Mouse (Mus musculus): ENCODE measurements around the gene Fgfr2. TPM values are rescaled to one million over a fixed set of nuclear protein-coding genes. Genes with fewer than 3 reads are reported as not detected.

Fgfr2 gene
- total and polyA plus RNA-seq, 2 experiments from 2014 or later, result 17.1 to 47.6 TPM

- 93% methylated on average over 5 of the region's 5 CpGs for WGBS
- peak overlapping the region; percentile 65 for H3K4me2 ChIP-seq (ENCODE audit: low read depth)
- peak overlapping the region; percentile 98 for H3K4me3 ChIP-seq (ENCODE audit: low read depth, low read length)
- TF ChIP-seq CTCF (IDR thresholded peaks at IDR 0.05; ENCODE audit: low read depth), result 0 out of 2 replicates have a peak, but pooled peaks have one; percentile 14
- no peaks in the 10 kb centered on the region for H3K36me3 ChIP-seq (ENCODE audit: insufficient read depth)
- no peaks in the 10 kb centered on the region for H3K9me3 ChIP-seq (ENCODE audit: low read length)
- H3K9ac ChIP-seq, result peak overlapping the region; percentile 89; the same call in 1 of the 2 replicates
- no peak for DNase-seq
- ATAC-seq, result no peak
- H3K4me1 ChIP-seq (ENCODE audit: insufficient read depth), result peaks cover 16% of the 10 kb centered on the region
- no peak overlapping the region for H3K27ac ChIP-seq (ENCODE audit: low read depth, low read length)
- no peaks in the 10 kb centered on the region for H3K27me3 ChIP-seq (ENCODE audit: insufficient read depth, low read length)
These were observed 193.1 kb downstream of the Fgfr2 start for GRCm38 (mm10) chr7:132930055-132930454.

DNA sequence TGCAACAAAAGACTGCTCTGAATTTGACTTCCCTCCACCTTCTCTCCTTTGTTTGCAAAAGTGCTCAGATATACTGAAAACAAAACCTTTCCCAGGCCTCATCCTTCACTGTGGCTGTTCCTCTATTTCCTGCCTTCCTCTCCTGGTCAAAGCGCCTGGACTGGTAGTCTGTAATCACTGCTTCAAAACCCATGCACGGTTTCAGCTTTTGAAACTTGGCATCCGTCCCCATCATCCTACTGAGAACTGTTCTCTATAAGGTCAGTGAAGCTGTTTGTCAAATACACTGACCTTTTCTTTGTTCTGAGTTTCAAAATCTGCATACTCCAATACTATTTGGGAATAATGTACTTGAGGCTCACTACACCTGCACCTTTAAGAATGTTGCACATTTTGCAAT, 195.9 kb downstream of the Fgfr2 start:
- Histone ChIP-seq H3K9me3 (ENCODE audit: low read length) (no peaks in the 10 kb centered on the region), H3K36me3 (ENCODE audit: insufficient read depth) (no peaks in the 10 kb centered on the region), H3K9ac (no peak overlapping the region), H3K27ac (ENCODE audit: low read depth, low read length) (no peak overlapping the region), H3K27me3 (ENCODE audit: insufficient read depth, low read length) (no peaks in the 10 kb centered on the region), H3K4me2 (ENCODE audit: low read depth) (no peak overlapping the region), H3K4me3 (ENCODE audit: low read depth, low read length) (no peak overlapping the region), H3K4me1 (ENCODE audit: insufficient read depth) (peaks cover 6% of the 10 kb centered on the region; the same call in 1 of the 2 replicates)
- no peak for ATAC-seq
- 51% methylated on average over 3 of the region's 3 CpGs for WGBS
- no peak for TF ChIP-seq CTCF (IDR thresholded peaks at IDR 0.05; ENCODE audit: low read depth)
- no peak for DNase-seq

GRCm38 (mm10) chr7:132925227-132925626, 197.9 kb downstream of the Fgfr2 start:
- 77% methylated on average over 2 of the region's 2 CpGs for WGBS
- H3K4me1 ChIP-seq (ENCODE audit: insufficient read depth), result 0 out of 2 replicates have a peak, but pooled peaks cover under 1% of the 10 kb centered on the region
- no peaks in the 10 kb centered on the region for H3K9me3 ChIP-seq (ENCODE audit: low read length)
- H3K27ac ChIP-seq (ENCODE audit: low read depth, low read length), result no peak overlapping the region
- H3K4me2 ChIP-seq (ENCODE audit: low read depth), result no peak overlapping the region
- no peak for TF ChIP-seq CTCF (IDR thresholded peaks at IDR 0.05; ENCODE audit: low read depth)
- no peaks in the 10 kb centered on the region for H3K36me3 ChIP-seq (ENCODE audit: insufficient read depth)
- H3K27me3 ChIP-seq (ENCODE audit: insufficient read depth, low read length), result no peaks in the 10 kb centered on the region
- no peak overlapping the region for H3K4me3 ChIP-seq (ENCODE audit: low read depth, low read length)
- DNase-seq, result no peak
- ATAC-seq, result no peak
- H3K9ac ChIP-seq, result no peak overlapping the region

DNA sequence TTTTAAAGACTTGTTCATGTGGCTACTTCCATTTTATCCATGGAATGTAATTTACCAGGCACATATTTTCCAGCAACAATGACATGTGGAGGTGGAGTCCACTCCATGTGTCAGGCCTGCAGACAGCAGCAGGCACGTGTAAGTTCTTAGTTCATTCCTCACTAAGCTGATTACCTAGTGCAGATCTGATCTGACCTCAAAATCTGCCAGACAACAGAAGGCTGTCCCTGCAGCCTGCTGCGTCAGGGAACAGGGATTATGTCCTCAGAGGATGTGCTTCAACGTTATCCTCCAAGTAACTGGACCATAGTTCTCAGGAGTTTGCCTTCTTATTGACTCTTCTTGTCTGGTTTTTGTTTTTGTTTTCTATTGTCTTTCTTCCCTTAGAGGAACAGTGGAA, 201.2 kb downstream of the Fgfr2 start:
- no peak overlapping the region for H3K4me3 ChIP-seq (ENCODE audit: low read depth, low read length)
- H3K36me3 ChIP-seq (ENCODE audit: insufficient read depth), result no peaks in the 10 kb centered on the region
- H3K27ac ChIP-seq (ENCODE audit: low read depth, low read length), result no peak overlapping the region
- no peak overlapping the region for H3K4me2 ChIP-seq (ENCODE audit: low read depth)
- no peaks in the 10 kb centered on the region for H3K27me3 ChIP-seq (ENCODE audit: insufficient read depth, low read length)
- ATAC-seq (no peak), DNase-seq (no peak)
- no peak overlapping the region for H3K9ac ChIP-seq
- H3K9me3 ChIP-seq (ENCODE audit: low read length), result no peaks in the 10 kb centered on the region
- 28% methylated on average over 3 of the region's 3 CpGs for WGBS
- no peak for TF ChIP-seq CTCF (IDR thresholded peaks at IDR 0.05; ENCODE audit: low read depth)
- H3K4me1 ChIP-seq (ENCODE audit: insufficient read depth), result no peaks in the 10 kb centered on the region

- no peaks in the 10 kb centered on the region for H3K9me3 ChIP-seq (ENCODE audit: low read length)
- no peak for DNase-seq
- H3K4me2 ChIP-seq (ENCODE audit: low read depth), result no peak overlapping the region
- H3K4me1 ChIP-seq (ENCODE audit: insufficient read depth), result no peaks in the 10 kb centered on the region
- no peak for ATAC-seq
- TF ChIP-seq CTCF (IDR thresholded peaks at IDR 0.05; ENCODE audit: low read depth), result no peak
- H3K36me3 ChIP-seq (ENCODE audit: insufficient read depth), result no peaks in the 10 kb centered on the region
- H3K9ac ChIP-seq, result no peak overlapping the region
- no peak overlapping the region for H3K4me3 ChIP-seq (ENCODE audit: low read depth, low read length)
- no peaks in the 10 kb centered on the region for H3K27me3 ChIP-seq (ENCODE audit: insufficient read depth, low read length)
- no peak overlapping the region for H3K27ac ChIP-seq (ENCODE audit: low read depth, low read length)
- 88% methylated on average over 3 of the region's 3 CpGs for WGBS
These were observed 219.4 kb downstream of the Fgfr2 start for GRCm38 (mm10) chr7:132903796-132904195.

DNA sequence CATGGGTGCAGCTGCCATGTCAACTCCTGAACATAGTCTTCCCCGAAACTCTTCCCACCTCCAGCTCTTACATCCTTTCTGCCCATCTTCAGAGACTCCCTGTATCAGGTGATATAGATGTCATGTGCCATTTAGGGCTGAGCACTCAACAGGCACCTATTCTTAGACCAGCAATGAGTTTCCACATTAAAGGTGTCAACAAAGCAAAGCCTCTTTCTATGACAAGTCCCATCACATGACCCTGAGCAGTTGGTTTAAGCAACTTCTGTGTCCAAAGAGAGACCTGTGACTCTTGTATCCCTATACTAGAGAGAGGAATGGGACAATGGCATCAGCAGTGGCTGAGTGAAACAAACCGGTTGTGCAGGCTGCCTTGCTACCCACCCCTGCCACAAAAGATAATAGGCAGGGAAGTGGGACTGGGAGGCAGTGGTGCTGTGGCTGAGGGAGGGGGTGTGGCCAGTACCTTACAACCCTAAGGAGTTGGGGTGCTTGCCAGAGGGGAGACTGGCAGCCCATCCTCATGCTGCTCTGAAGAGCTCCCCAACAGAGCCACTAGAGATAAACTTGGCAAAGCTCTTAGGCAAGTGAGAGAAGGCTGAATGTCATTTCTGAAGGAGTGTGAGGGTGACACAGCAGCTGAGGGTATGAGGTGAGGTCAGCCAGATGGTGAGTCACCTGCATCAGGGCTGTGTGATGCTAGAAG, 222.2 kb downstream of the Fgfr2 start:
- ATAC-seq, result no peak
- WGBS, result 48% methylated on average over 2 of the region's 2 CpGs
- TF ChIP-seq CTCF (IDR thresholded peaks at IDR 0.05; ENCODE audit: low read depth), result no peak

DNA sequence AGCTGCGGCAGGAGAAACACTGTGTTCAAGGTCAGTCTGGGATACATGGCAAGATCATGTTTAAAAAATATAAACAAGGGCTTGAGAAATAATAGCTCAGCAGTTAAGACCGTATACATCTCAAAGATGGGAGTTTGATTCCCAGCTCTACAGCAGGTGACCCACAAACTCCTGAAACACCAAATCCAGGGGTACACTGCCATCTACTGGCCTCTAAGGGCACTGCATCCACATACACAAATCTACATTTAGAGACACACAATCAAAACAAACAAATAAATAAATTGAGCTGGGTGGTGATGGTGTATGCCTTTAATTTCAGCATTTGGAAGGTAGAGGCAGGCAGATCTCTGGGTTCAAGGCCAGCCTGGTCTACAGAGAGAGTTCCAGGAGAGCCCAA, 224.9 kb downstream of the Fgfr2 start:
- no peaks in the 10 kb centered on the region for H3K36me3 ChIP-seq (ENCODE audit: insufficient read depth)
- TF ChIP-seq CTCF (IDR thresholded peaks at IDR 0.05; ENCODE audit: low read depth), result peak; percentile 53
- H3K9ac ChIP-seq, result no peak overlapping the region
- WGBS, result 93% methylated on average over 2 of the region's 2 CpGs
- no peaks in the 10 kb centered on the region for H3K4me1 ChIP-seq (ENCODE audit: insufficient read depth)
- H3K27ac ChIP-seq (ENCODE audit: low read depth, low read length), result no peak overlapping the region
- no peaks in the 10 kb centered on the region for H3K9me3 ChIP-seq (ENCODE audit: low read length)
- no peak overlapping the region for H3K4me3 ChIP-seq (ENCODE audit: low read depth, low read length)
- H3K27me3 ChIP-seq (ENCODE audit: insufficient read depth, low read length), result no peaks in the 10 kb centered on the region
- no peak overlapping the region for H3K4me2 ChIP-seq (ENCODE audit: low read depth)
- DNase-seq (peak; percentile 3), ATAC-seq (no peak)

More for the DNA sequence above, 222.2 kb downstream of the Fgfr2 start:
- Histone ChIP-seq H3K4me3 (ENCODE audit: low read depth, low read length) (no peak overlapping the region), H3K9me3 (ENCODE audit: low read length) (no peaks in the 10 kb centered on the region), H3K27me3 (ENCODE audit: insufficient read depth, low read length) (no peaks in the 10 kb centered on the region), H3K27ac (ENCODE audit: low read depth, low read length) (no peak overlapping the region), H3K4me2 (ENCODE audit: low read depth) (no peak overlapping the region), H3K4me1 (ENCODE audit: insufficient read depth) (no peaks in the 10 kb centered on the region), H3K36me3 (ENCODE audit: insufficient read depth) (no peaks in the 10 kb centered on the region), H3K9ac (no peak overlapping the region)
- no peak for DNase-seq

Data from forebrain, postnatal 0 days (tissue).